Mouse (Mus musculus) bone marrow, adult 2 months (tissue): Measurements from ENCODE around the gene Calcrl.

Source experiments
- CTCF ChIP-seq: fragments of 200-500 bp; IDR thresholded peaks from 2 replicates; pipeline ENCODE4 v1.5.1; 2011; ENCODE audit warnings: low read length, control low read depth; ENCODE audit not compliant: control insufficient read depth, insufficient read depth
- POLR2A ChIP-seq: fragments of 200-500 bp; IDR thresholded peaks from 2 replicates; pipeline ENCODE4 v1.6.1; 2011; ENCODE audit warnings: low read depth, mild to moderate bottlenecking, control low read depth, low read length, borderline replicate concordance; ENCODE audit not compliant: control insufficient read depth

DNA sequence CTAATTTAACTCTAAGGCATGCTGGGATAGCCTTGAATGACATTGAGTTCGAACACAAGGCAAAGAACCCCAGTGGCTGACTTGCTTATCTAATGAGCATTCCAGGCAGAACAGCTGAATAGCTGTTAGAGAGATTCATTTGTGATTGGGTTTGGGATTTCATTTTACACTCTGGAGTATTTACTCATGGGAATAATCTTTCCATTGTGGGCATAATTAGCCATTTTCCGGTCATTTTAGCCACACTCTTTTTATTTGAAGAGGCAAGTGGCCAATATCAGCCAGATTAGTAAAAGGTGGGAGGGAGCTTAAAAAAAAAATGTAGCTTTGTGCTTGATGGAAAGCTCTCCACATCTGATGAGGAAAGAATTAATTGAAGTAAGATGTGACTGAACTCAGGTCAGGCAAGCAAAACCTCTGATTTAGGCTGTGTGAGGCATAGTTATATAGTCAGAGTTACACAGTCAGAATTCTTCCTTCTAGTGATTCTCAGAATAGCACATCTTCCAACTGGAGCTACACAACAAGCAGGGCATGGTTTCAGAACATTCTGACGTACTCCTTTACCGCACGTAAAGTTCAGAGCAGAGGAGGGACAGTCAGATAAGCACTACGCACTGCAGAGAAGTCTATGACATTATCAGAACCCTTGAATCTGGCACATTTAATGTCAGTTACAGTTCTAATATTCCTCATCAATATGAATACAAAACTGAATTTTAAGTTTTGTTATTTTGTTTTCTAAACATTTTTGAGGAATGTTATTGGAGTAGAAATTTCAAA, 40.1 kb downstream of the Calcrl start:
- TF ChIP-seq CTCF, result no peak
- no peak for TF ChIP-seq POLR2A
